Mouse (Mus musculus): ENCODE measurements around the gene Tmem63c.
A peak's percentile ranks its signal among the peaks of the same experiment; 100 is the strongest.

The Tmem63c gene

GRCm38 (mm10) chr12:87052661-87053321 lies 31.7 kb downstream of the Tmem63c start:
- DNase-seq (ENCODE audit: low spot score in 2 of 2) = peak; percentile 63 to 93

- DNase-seq (ENCODE audit: low spot score in 2 of 2) = no peak
These were observed 33.7 kb downstream of the Tmem63c start for GRCm38 (mm10) chr12:87054873-87055272.

GRCm38 (mm10) chr12:87057066-87057465 lies 35.9 kb downstream of the Tmem63c start:
- no peak for DNase-seq (ENCODE audit: low spot score in 2 of 2)

- no peak for DNase-seq (ENCODE audit: low spot score in 2 of 2)
These were observed 44.3 kb downstream of the Tmem63c start for GRCm38 (mm10) chr12:87065446-87065845.

GRCm38 (mm10) chr12:87066429-87066828 lies 45.3 kb downstream of the Tmem63c start:
- DNase-seq (ENCODE audit: low spot score in 2 of 2) = no peak

GRCm38 (mm10) chr12:87070520-87070919 lies 49.4 kb downstream of the Tmem63c start:
- no peak for DNase-seq (ENCODE audit: low spot score in 2 of 2)

GRCm38 (mm10) chr12:87076610-87077009 lies 55.5 kb downstream of the Tmem63c start:
- no peak for DNase-seq (ENCODE audit: low spot score in 2 of 2)

GRCm38 (mm10) chr12:87082797-87083196 lies 61.7 kb downstream of the Tmem63c start:
- no peak for DNase-seq (ENCODE audit: low spot score in 2 of 2)

- DNase-seq (ENCODE audit: low spot score in 2 of 2) = no peak
These were observed 66.1 kb downstream of the Tmem63c start for GRCm38 (mm10) chr12:87087236-87087635.

- DNase-seq (ENCODE audit: low spot score in 2 of 2) = peak in 1 of 2 experiments; percentile 38
These were observed 67.2 kb downstream of the Tmem63c start for GRCm38 (mm10) chr12:87088331-87088730.

GRCm38 (mm10) chr12:87089255-87089654 lies 68.1 kb downstream of the Tmem63c start:
- no peak for DNase-seq (ENCODE audit: low spot score in 2 of 2)

GRCm38 (mm10) chr12:87089701-87090100 lies 68.6 kb downstream of the Tmem63c start:
- no peak for DNase-seq (ENCODE audit: low spot score in 2 of 2)

GRCm38 (mm10) chr12:87091916-87092315 lies 70.8 kb downstream of the Tmem63c start:
- DNase-seq (ENCODE audit: low spot score in 2 of 2) = no peak

- DNase-seq (ENCODE audit: low spot score in 2 of 2) = no peak
These were observed 72.1 kb downstream of the Tmem63c start for GRCm38 (mm10) chr12:87093249-87093648.

- DNase-seq (ENCODE audit: low spot score in 2 of 2) = peak in 1 of 2 experiments; percentile 25
These were observed 72.5 kb downstream of the Tmem63c start for GRCm38 (mm10) chr12:87093671-87094070.

- no peak for DNase-seq (ENCODE audit: low spot score in 2 of 2)
These were observed 79.2 kb downstream of the Tmem63c start for GRCm38 (mm10) chr12:87100331-87100730.

GRCm38 (mm10) chr12:87102165-87102631 lies 81.1 kb downstream of the Tmem63c start, which contains the start of gene Ngb:
Gene Ngb (minus strand): TSS chr12:87102539.
- DNase-seq (ENCODE audit: low spot score in 2 of 2) = no peak

GRCm38 (mm10) chr12:87103471-87103870 lies 82.3 kb downstream of the Tmem63c start:
- DNase-seq (ENCODE audit: low spot score in 2 of 2) = no peak

- no peak for DNase-seq (ENCODE audit: low spot score in 2 of 2)
These were observed 83.7 kb downstream of the Tmem63c start for GRCm38 (mm10) chr12:87104796-87105195.

GRCm38 (mm10) chr12:87107357-87107977 lies 86.3 kb downstream of the Tmem63c start:
- DNase-seq (ENCODE audit: low spot score in 2 of 2) = no peak

- no peak for DNase-seq (ENCODE audit: low spot score in 2 of 2)
These were observed 100.9 kb downstream of the Tmem63c start for GRCm38 (mm10) chr12:87121918-87122589.

- no peak for DNase-seq (ENCODE audit: low spot score in 2 of 2)
These were observed 106.1 kb downstream of the Tmem63c start for GRCm38 (mm10) chr12:87127256-87127655.

GRCm38 (mm10) chr12:87130224-87130623 lies 109.1 kb downstream of the Tmem63c start:
- DNase-seq (ENCODE audit: low spot score in 2 of 2) = no peak

Data from left cerebral cortex, adult 9 months (tissue).